Mouse (Mus musculus) CH12.LX (cell line): ENCODE measurements around the gene Lpar3. TPM values are rescaled to one million over a fixed set of nuclear protein-coding genes. Genes with fewer than 3 reads are reported as not detected.

Source experiments
- DNase-seq: peaks from one replicate; pipeline ENCODE4 v3.0.0-alpha.2; 2013; ENCODE audit errors: extremely low read depth
- H3K27ac ChIP-seq: 2 replicates; pipeline ENCODE4 v1.5.1; 2012; ENCODE audit warnings: low read depth, mild to moderate bottlenecking, control low read depth, moderate library complexity; ENCODE audit not compliant: insufficient read depth
- H3K27me3 ChIP-seq: replicated peaks from 2 replicates; pipeline ENCODE3; 2012; ENCODE audit warnings: inconsistent platforms
- H3K36me3 ChIP-seq, 2 experiments: replicated peaks in 1 of 2; 2 replicates each; pipeline versions ENCODE3 to v1.6.1; 2012; ENCODE audit warnings: inconsistent platforms in 1 of 2, low read length in 1 of 2, mild to moderate bottlenecking in 1 of 2, mixed read lengths in 1 of 2, moderate library complexity in 1 of 2; ENCODE audit not compliant: control insufficient read depth in 1 of 2, insufficient read depth in 1 of 2
- H3K4me1 ChIP-seq, 2 experiments: 2 replicates each; pipeline ENCODE4 v1.6.1; 2012; ENCODE audit warnings: inconsistent platforms in 1 of 2, moderate library complexity in 1 of 2; ENCODE audit not compliant: insufficient read depth in 2 of 2, control insufficient read depth in 1 of 2
- H3K4me2 ChIP-seq: 2 replicates; pipeline ENCODE4 v1.6.1; 2012; ENCODE audit warnings: low read depth, mild to moderate bottlenecking, control low read depth; ENCODE audit not compliant: poor library complexity, insufficient read depth, severe bottlenecking
- H3K4me3 ChIP-seq, 3 experiments: fragments of 150-350 bp in 1 of 3; sonication (generic) in 1 of 3; replicated peaks in 1 of 3; 2 replicates each; pipeline versions ENCODE3 to v1.5.1; 2011 to 2012; ENCODE audit warnings: low read depth in 2 of 3, low read length in 2 of 3, mild to moderate bottlenecking in 2 of 3, moderate library complexity in 2 of 3, control low read depth in 1 of 3, improper control_type of control experiment in 1 of 3, inconsistent platforms in 1 of 3, mixed read lengths in 1 of 3; ENCODE audit not compliant: poor library complexity in 1 of 3
- H3K79me2 ChIP-seq: replicated peaks from 2 replicates; pipeline ENCODE4 v1.6.1; 2012; ENCODE audit warnings: mild to moderate bottlenecking, moderate library complexity; ENCODE audit not compliant: control insufficient read depth, poor library complexity, insufficient read depth, severe bottlenecking; ENCODE audit errors: extremely low read depth
- H3K9ac ChIP-seq: 2 replicates; pipeline ENCODE4 v1.6.1; 2012; ENCODE audit warnings: low read depth, mild to moderate bottlenecking, control low read depth, moderate library complexity; ENCODE audit not compliant: insufficient read depth
- H3K9me3 ChIP-seq: replicated peaks from 2 replicates; pipeline ENCODE3; 2012; ENCODE audit warnings: low read length, inconsistent platforms, mixed read lengths
- BHLHE40 ChIP-seq: IDR thresholded peaks from 2 replicates; pipeline ENCODE4 v1.6.1; 2011; ENCODE audit warnings: mild to moderate bottlenecking, low read depth, low read length, improper control_type of control experiment
- CHD1 ChIP-seq: IDR thresholded peaks from 2 replicates; pipeline ENCODE4 v1.6.1; 2012; ENCODE audit warnings: low read depth, low read length, improper control_type of control experiment, inconsistent platforms
- CHD2 ChIP-seq: IDR thresholded peaks from 2 replicates; pipeline ENCODE4 v1.6.1; 2011; ENCODE audit warnings: low read length, improper control_type of control experiment
- CTCF ChIP-seq, 2 experiments: IDR thresholded peaks in 1 of 2; conservative IDR thresholded peaks in 1 of 2; 2 replicates each; pipeline ENCODE4 v1.5.1; 2011 to 2012; ENCODE audit warnings: low read depth in 2 of 2, low read length in 2 of 2, improper control_type of control experiment in 1 of 2, inconsistent platforms in 1 of 2, mild to moderate bottlenecking in 1 of 2, moderate library complexity in 1 of 2
- E2F4 ChIP-seq: IDR thresholded peaks from 2 replicates; pipeline ENCODE4 v1.6.1; 2011; ENCODE audit warnings: low read depth, low read length, improper control_type of control experiment; ENCODE audit not compliant: insufficient replicate concordance
- EP300 ChIP-seq: IDR thresholded peaks from 2 replicates; pipeline ENCODE4 v1.6.1; 2011; ENCODE audit warnings: low read length, improper control_type of control experiment
- IRF4 ChIP-seq: IDR thresholded peaks from 2 replicates; pipeline ENCODE4 v1.6.1; 2014; ENCODE audit warnings: low read depth, mild to moderate bottlenecking, inconsistent platforms, low read length, improper control_type of control experiment
- KAT2A ChIP-seq: IDR thresholded peaks from 2 replicates; pipeline ENCODE4 v1.6.1; 2012; ENCODE audit warnings: low read length, improper control_type of control experiment, inconsistent platforms; ENCODE audit not compliant: insufficient replicate concordance
- MAX ChIP-seq: IDR thresholded peaks from 2 replicates; pipeline ENCODE4 v1.6.1; 2011; ENCODE audit warnings: low read length, improper control_type of control experiment
- MEF2A ChIP-seq: IDR thresholded peaks from 2 replicates; pipeline ENCODE4 v1.6.1; 2014; ENCODE audit warnings: low read depth, mild to moderate bottlenecking, inconsistent platforms, low read length, improper control_type of control experiment, borderline replicate concordance
- MXI1 ChIP-seq: IDR thresholded peaks from 2 replicates; pipeline ENCODE4 v1.6.1; 2011; ENCODE audit warnings: mild to moderate bottlenecking, low read depth, low read length, improper control_type of control experiment
- PAX5 ChIP-seq: IDR thresholded peaks from 2 replicates; pipeline ENCODE4 v1.6.1; 2012; ENCODE audit warnings: low read length, inconsistent platforms, mixed read lengths
- POLR2A ChIP-seq: IDR thresholded peaks from 2 replicates; pipeline ENCODE4 v1.6.1; 2011; ENCODE audit warnings: low read depth, mild to moderate bottlenecking, improper control_type of control experiment, low read length
- RCOR1 ChIP-seq: conservative IDR thresholded peaks from 2 replicates; pipeline ENCODE4 v1.6.1; 2012; ENCODE audit warnings: low read depth, mild to moderate bottlenecking, inconsistent platforms, low read length, improper control_type of control experiment
- TCF12 ChIP-seq: IDR thresholded peaks from 2 replicates; pipeline ENCODE4 v1.6.1; 2014; ENCODE audit warnings: low read depth, mild to moderate bottlenecking, inconsistent platforms, low read length, improper control_type of control experiment
- USF1 ChIP-seq: IDR thresholded peaks from 2 replicates; pipeline ENCODE4 v1.6.1; 2014; ENCODE audit warnings: low read depth, mild to moderate bottlenecking, inconsistent platforms, low read length, improper control_type of control experiment
- ZC3H11A ChIP-seq: IDR thresholded peaks from 2 replicates; pipeline ENCODE4 v1.6.1; 2012; ENCODE audit warnings: low read depth, mild to moderate bottlenecking, inconsistent platforms, low read length, improper control_type of control experiment
- ZKSCAN1 ChIP-seq: IDR thresholded peaks from 2 replicates; pipeline ENCODE4 v1.6.1; 2012; ENCODE audit warnings: low read depth, inconsistent platforms, low read length, improper control_type of control experiment, borderline replicate concordance
- ZMIZ1 ChIP-seq: IDR thresholded peaks from 2 replicates; pipeline ENCODE4 v1.6.1; 2012; ENCODE audit warnings: low read depth, mild to moderate bottlenecking, inconsistent platforms, low read length, improper control_type of control experiment
- ZNF384 ChIP-seq: IDR thresholded peaks from 2 replicates; pipeline ENCODE4 v1.6.1; 2012; ENCODE audit warnings: low read depth, low read length, improper control_type of control experiment, inconsistent platforms
- dilution Hi-C: fragments of 300-500 bp; cut with MboI; formaldehyde crosslinking; loops from 2 replicates; pipeline ENCODE4 v1.14.3; 2020; ENCODE audit warnings: low sequenced_read_pairs; ENCODE audit not compliant: extremely low pct_unique_long_range_greater_than_20kb, extremely low pct_ligation_motif_present
- in situ Hi-C: fragments of 300-500 bp; cut with MboI; formaldehyde crosslinking; loops from 3 replicates; pipeline ENCODE4 v1.14.3; 2019; ENCODE audit warnings: low sequenced_read_pairs, low pct_ligation_motif_present, low pct_unique_long_range_greater_than_20kb, mixed read lengths
- polyA plus RNA-seq: library from polyadenylated mRNA; unstranded; fragments of >175 nt; gene quantifications from 2 replicates; pipeline ENCODE4 v1.2.1, GENCODE M21; 2012; ENCODE audit warnings: low read depth; ENCODE audit not compliant: insufficient read length
- total RNA-seq, 2 experiments: library from RNA; depleted of rRNA; stranded (reverse); fragments of 300-350 nt in 1 of 2; fragments of >200 nt in 1 of 2; gene quantifications; 2 replicates each; pipeline ENCODE4 v1.2.3; 2012 to 2014

Gene Lpar3
- total and polyA plus RNA-seq, 3 experiments, result not detected

- Histone ChIP-seq H3K4me2 (no peak overlapping the region), H3K79me2 (no peaks in the 10 kb centered on the region), H3K4me3 (no peak overlapping the region), H3K27me3 (no peaks in the 10 kb centered on the region)
- in situ Hi-C loops, result loop anchor here (5.0 kb wide), 1 partner anchor 135 kb away; no protein-coding TSS in a partner anchor
- no peak for DNase-seq
- TF ChIP-seq PAX5 (no peak), E2F4 (no peak), USF1 (no peak), IRF4 (no peak), ZMIZ1 (no peak), MAX (no peak), CHD2 (no peak), TCF12 (no peak), CTCF (conservative IDR thresholded peaks at IDR 0.05 in 1 of 2, IDR thresholded peaks at IDR 0.05 in 1 of 2; ENCODE audit: low read depth in 2 of 2, low read length in 2 of 2) (no peak), RCOR1 (no peak), MEF2A (no peak), ZC3H11A (no peak), ZKSCAN1 (no peak)
- TF ChIP-seq, all 38 proteins: peak for 0
- Histone ChIP-seq H3K9ac (no peak overlapping the region), H3K4me1 (peaks cover 6 to 9% of the 10 kb centered on the region in 2 experiments; a peak in 2 of 4 replicates), H3K9me3 (no peaks in the 10 kb centered on the region), H3K27ac (no peak overlapping the region), H3K36me3 (no peaks in the 10 kb centered on the region)
- dilution Hi-C loops, result no loop called here
These were observed 96.6 kb downstream of the Lpar3 start for GRCm38 (mm10) chr3:146317366-146317765.

GRCm38 (mm10) chr3:146317911-146318310 lies 97.1 kb downstream of the Lpar3 start:
- dilution Hi-C loops, result no loop called here
- Histone ChIP-seq H3K4me3 (no peak overlapping the region), H3K27ac (no peak overlapping the region), H3K79me2 (no peaks in the 10 kb centered on the region), H3K9ac (no peak overlapping the region), H3K9me3 (no peaks in the 10 kb centered on the region), H3K4me1 (peaks cover 6 to 10% of the 10 kb centered on the region in 2 experiments; a peak in 2 of 4 replicates), H3K36me3 (no peaks in the 10 kb centered on the region), H3K4me2 (no peak overlapping the region), H3K27me3 (no peaks in the 10 kb centered on the region)
- TF ChIP-seq CHD1, result no peak
- TF ChIP-seq POLR2A, result no peak
- no peak for TF ChIP-seq KAT2A
- no peak for TF ChIP-seq EP300
- TF ChIP-seq MXI1, result no peak
- no peak for TF ChIP-seq ZNF384
- no peak for TF ChIP-seq BHLHE40
- in situ Hi-C loops, result loop anchor here (5.0 kb wide), 1 partner anchor 136 kb away; no protein-coding TSS in a partner anchor
- no peak for DNase-seq
